Mouse (Mus musculus) hindbrain, embryonic 12.5 days (tissue): Measurements from ENCODE around the gene Bcl10. TPM values are rescaled to one million over a fixed set of nuclear protein-coding genes. Genes with fewer than 3 reads are reported as not detected.

Experiments
- polyA plus RNA-seq: library from polyadenylated mRNA; unstranded; fragments of >200 nt; fragmentation: Nextera tagmentation; extraction: Ambion mirVana; gene quantifications from 2 replicates; pipeline ENCODE4 v1.2.1, GENCODE M21; 2016

Gene Bcl10
- polyA plus RNA-seq, 1 experiment from 2014 or later, result 52.0 TPM

Other genes with a start within 250 kb of the Bcl10 start
- 46.8 and 53.8 TPM in 2 replicates for gene Ddah1, start 164.1 kb upstream of the Bcl10 start, polyA plus RNA-seq
- 61.4 and 64.3 TPM in 2 replicates for gene 2410004B18Rik, start 15.2 kb downstream of the Bcl10 start, polyA plus RNA-seq
- 1.4 and 2.0 TPM in 2 replicates for gene Syde2, start 65.1 kb downstream of the Bcl10 start, polyA plus RNA-seq
- 1.8 TPM in 2 replicates for gene Wdr63, start 185.3 kb downstream of the Bcl10 start, polyA plus RNA-seq
- 2.3 and 4.4 TPM in 2 replicates for gene Mcoln3, start 194.6 kb downstream of the Bcl10 start, polyA plus RNA-seq
- gene Mcoln2, start 227.0 kb downstream of the Bcl10 start, polyA plus RNA-seq, result 0.35 and 1.1 TPM in 2 replicates